Mouse (Mus musculus): ENCODE results near the gene Mgat4d.
"Not testable (repeated sequence)": the region's sequence is repeated elsewhere in the genome, so short reads cannot be mapped to it uniquely, and the experiment has no call there.

Gene Mgat4d

GRCm38 (mm10) chr8:83392521-83392920, 44.2 kb downstream of the Mgat4d start:
- no peak for DNase-seq

- no peak for DNase-seq
Measured at GRCm38 (mm10) chr8:83394325-83394724, 46.1 kb downstream of the Mgat4d start.

- DNase-seq: no peak
Measured at GRCm38 (mm10) chr8:83396680-83397079, 48.4 kb downstream of the Mgat4d start.

GRCm38 (mm10) chr8:83397726-83398125, 49.5 kb downstream of the Mgat4d start:
- DNase-seq: no peak

GRCm38 (mm10) chr8:83405548-83405947, 57.3 kb downstream of the Mgat4d start:
- no peak for DNase-seq

GRCm38 (mm10) chr8:83406836-83407235, 58.6 kb downstream of the Mgat4d start:
- DNase-seq: peak; percentile 24 to 27

- no peak for DNase-seq
Measured at GRCm38 (mm10) chr8:83408496-83408895, 60.2 kb downstream of the Mgat4d start.

- DNase-seq: no peak
Measured at GRCm38 (mm10) chr8:83416878-83417277, 68.6 kb downstream of the Mgat4d start.

GRCm38 (mm10) chr8:83417970-83418369, 69.7 kb downstream of the Mgat4d start:
- DNase-seq: no peak

GRCm38 (mm10) chr8:83418805-83419516, 70.7 kb downstream of the Mgat4d start:
- no peak for DNase-seq

- DNase-seq: no peak
Measured at GRCm38 (mm10) chr8:83421354-83421753, 73.1 kb downstream of the Mgat4d start.

- no peak for DNase-seq
Measured at GRCm38 (mm10) chr8:83423032-83423825, 75.0 kb downstream of the Mgat4d start.

GRCm38 (mm10) chr8:83425202-83425601, 76.9 kb downstream of the Mgat4d start:
- DNase-seq: no peak

GRCm38 (mm10) chr8:83426104-83426759, 78.0 kb downstream of the Mgat4d start:
- no peak for DNase-seq

- no peak for DNase-seq
Measured at GRCm38 (mm10) chr8:83426949-83427348, 78.7 kb downstream of the Mgat4d start.

- not testable (repeated sequence) for DNase-seq
Measured at GRCm38 (mm10) chr8:83428621-83429020, 80.3 kb downstream of the Mgat4d start.

- DNase-seq: no peak
Measured at GRCm38 (mm10) chr8:83429071-83429524, 80.8 kb downstream of the Mgat4d start.

Measured in cerebellum, postnatal 10 days (tissue).